ENCODE assay signal across 11 mouse cellular contexts in the genomic region with DNA sequence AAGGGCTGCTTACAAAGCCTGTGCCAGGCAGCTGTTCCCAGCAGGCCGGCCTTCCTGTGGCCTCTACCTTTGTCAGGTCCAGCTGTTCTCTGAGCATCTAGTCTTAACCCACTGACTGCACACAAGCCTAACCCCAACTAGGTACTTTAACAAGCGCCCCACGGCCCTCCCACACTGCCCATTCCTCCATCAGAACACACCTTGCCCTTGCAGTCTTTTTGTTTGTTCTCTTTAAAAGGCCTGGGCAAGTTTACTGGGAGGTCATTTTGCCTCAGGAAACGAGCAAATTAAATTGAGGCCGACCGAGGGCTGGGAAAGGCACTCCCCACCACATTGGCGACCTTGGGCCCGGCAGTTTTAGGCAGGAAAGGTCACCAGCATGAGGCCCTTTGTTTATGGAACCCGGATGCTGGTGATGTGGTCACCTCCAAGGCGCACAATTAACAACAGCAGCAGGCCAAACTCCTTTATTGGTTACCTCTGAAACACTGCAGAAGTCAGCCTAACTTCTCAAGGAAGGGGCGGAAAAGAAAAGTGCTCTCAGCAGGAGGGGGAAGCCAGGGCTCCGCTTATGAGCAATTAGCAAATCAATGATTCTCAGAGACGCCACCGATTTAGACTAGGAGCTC. TPM values are rescaled to one million over a fixed set of nuclear protein-coding genes. Genes with fewer than 3 reads are reported as not detected.
DNase-seq lines count a peak whose midpoint lies in the region; ATAC-seq lines count a peak whose summit lies in the region.
"Had no signal": no experiment of that assay in that cellular context is flagged by ENCODE, and none has a peak within 500 bp of the region (broad histone marks: within the 10 kb centered on the region; RNA-seq: fewer than 3 reads in every experiment).

No protein-coding gene starts in this region.

- no peak overlapping the region for H3K4me3 ChIP-seq in heart, embryonic 12.5 days
- H3K4me3 ChIP-seq in hindbrain, embryonic 14.5 days (replicated peaks; ENCODE audit: low read length): no peak overlapping the region
- no peak overlapping the region for H3K4me3 ChIP-seq in liver, embryonic 15.5 days (replicated peaks)
- H3K4me3 ChIP-seq: erythroblast, embryonic 14.5 days had no signal

- intact Hi-C loops in heart, postnatal 36 days (cut with DNase I): no loop called here

- no peaks in the 10 kb centered on the region for H3K27me3 ChIP-seq in heart, embryonic 12.5 days (replicated peaks)
- no peaks in the 10 kb centered on the region for H3K27me3 ChIP-seq in hindbrain, embryonic 14.5 days (ENCODE audit: control insufficient read depth, insufficient read depth, low read length)
- H3K27me3 ChIP-seq in liver, embryonic 15.5 days: no peaks in the 10 kb centered on the region
- H3K27me3 ChIP-seq: megakaryocyte, embryonic 14.5 days had no signal

- H3K9ac ChIP-seq in heart, embryonic 12.5 days: peak overlapping the region; percentile 26; the same call in 1 of the 2 replicates
- no peak overlapping the region for H3K9ac ChIP-seq in hindbrain, embryonic 14.5 days
- no peak overlapping the region for H3K9ac ChIP-seq in liver, embryonic 15.5 days

- H3K36me3 ChIP-seq in heart, embryonic 12.5 days: peaks cover 31% of the 10 kb centered on the region
- H3K36me3 ChIP-seq in hindbrain, embryonic 14.5 days (replicated peaks; ENCODE audit: control insufficient read depth, insufficient read depth): peaks cover 25% of the 10 kb centered on the region; the same call in 1 of the 2 replicates
- H3K36me3 ChIP-seq in liver, embryonic 15.5 days (replicated peaks): 0 out of 2 replicates have a peak, but pooled peaks cover 9% of the 10 kb centered on the region

- H3K4me2 ChIP-seq in heart, embryonic 12.5 days: no peak overlapping the region
- no peak overlapping the region for H3K4me2 ChIP-seq in hindbrain, embryonic 14.5 days (replicated peaks)
- H3K4me2 ChIP-seq in liver, embryonic 15.5 days: no peak overlapping the region

- no peak for ATAC-seq in heart, embryonic 12.5 days (ENCODE audit: insufficient number of reproducible peaks, low FRiP score)
- ATAC-seq in hindbrain, embryonic 14.5 days (ENCODE audit: low FRiP score): no peak
- no peak for ATAC-seq in liver, embryonic 15.5 days (ENCODE audit: insufficient read depth)

- H3K9me3 ChIP-seq in heart, embryonic 12.5 days (replicated peaks): no peaks in the 10 kb centered on the region
- no peaks in the 10 kb centered on the region for H3K9me3 ChIP-seq in hindbrain, embryonic 14.5 days (ENCODE audit: control insufficient read depth, low read length)
- no peaks in the 10 kb centered on the region for H3K9me3 ChIP-seq in liver, embryonic 15.5 days (replicated peaks)
- H3K9me3 ChIP-seq: G1E; megakaryocyte, embryonic 14.5 days had no signal

- H3K4me1 ChIP-seq in heart, embryonic 12.5 days (replicated peaks): peaks cover 80% of the 10 kb centered on the region
- peaks cover 62% of the 10 kb centered on the region for H3K4me1 ChIP-seq in hindbrain, embryonic 14.5 days (replicated peaks; ENCODE audit: control insufficient read depth, insufficient read depth, low read length)
- H3K4me1 ChIP-seq in liver, embryonic 15.5 days (replicated peaks): peaks cover 40% of the 10 kb centered on the region

- no peak overlapping the region for H3K27ac ChIP-seq in heart, embryonic 12.5 days (ENCODE audit: poor library complexity, severe bottlenecking)
- peak overlapping the region; percentile 48; the same call in 1 of the 2 replicates for H3K27ac ChIP-seq in hindbrain, embryonic 14.5 days
- 0 out of 2 replicates have a peak overlapping the region, but pooled peaks have one; percentile 24 for H3K27ac ChIP-seq in liver, embryonic 15.5 days (replicated peaks)

- 43% methylated on average over 14 of the region's 14 CpGs for WGBS in heart, embryonic 12.5 days
- WGBS in hindbrain, embryonic 14.5 days: 16% methylated on average over 14 of the region's 14 CpGs
- WGBS in liver, embryonic 15.5 days (ENCODE audit: insufficient replicate concordance): 54% methylated on average over 14 of the region's 14 CpGs

- no peak for DNase-seq in heart, postnatal 36 days
- peak; percentile 97 for DNase-seq in ZHBTc4 (ENCODE audit: low read depth, low spot score)
- DNase-seq in hindbrain, embryonic 14.5 days (ENCODE audit: low spot score): no peak
- DNase-seq in c-Kit-positive CD71-positive TER-119-positive erythroid progenitor cells, embryonic 14.5 days (ENCODE audit: low spot score): no peak
- DNase-seq in right cerebral cortex, postnatal 4 days: no peak
- DNase-seq in urinary bladder, postnatal 4 days (ENCODE audit: low spot score in 2 of 2): no peak

RNA-seq across cellular contexts. Expression of a gene that starts 28.4 kb away (rescaled TPM):
- polyA plus RNA-seq in heart, embryonic 12.5 days (2016; fragmentation: Nextera tagmentation; extraction: Ambion mirVana): 18.7 and 20.5 TPM in 2 replicates
- 100 to 1,000 TPM; 192 TPM for total RNA-seq in heart, postnatal 36 days (2021)
- polyA plus RNA-seq in hindbrain, embryonic 14.5 days (2014; fragmentation: Nextera tagmentation; extraction: Ambion mirVana): 22.4 and 26.5 TPM in 2 replicates
- 2.9 and 3.1 TPM in 2 replicates for polyA plus RNA-seq in liver, embryonic 15.5 days (2015; fragmentation: Nextera tagmentation; extraction: Ambion mirVana)
